Mouse (Mus musculus): ENCODE measurements around the gene Astn2.

GRCm38 (mm10) chr4:65530901-65531300 is 873.5 kb downstream of the Astn2 start:
- TF ChIP-seq POLR2A (IDR thresholded peaks at IDR 0.05; ENCODE audit: insufficient read depth, low read depth, low read length) (no peak), CTCF (IDR thresholded peaks at IDR 0.05) (no peak)

Data from heart, adult 2 months (tissue).